Mouse (Mus musculus): Measurements from ENCODE around the gene Slco3a1.

Gene Slco3a1

GRCm38 (mm10) chr7:74528182-74528581, 26.4 kb downstream of the Slco3a1 start:
- no peak for DNase-seq (ENCODE audit: low spot score)

- DNase-seq (ENCODE audit: low spot score): no peak
Observed at GRCm38 (mm10) chr7:74527689-74528088, 26.9 kb downstream of the Slco3a1 start.

GRCm38 (mm10) chr7:74526030-74526429, 28.6 kb downstream of the Slco3a1 start:
- DNase-seq (ENCODE audit: low spot score): no peak

DNA sequence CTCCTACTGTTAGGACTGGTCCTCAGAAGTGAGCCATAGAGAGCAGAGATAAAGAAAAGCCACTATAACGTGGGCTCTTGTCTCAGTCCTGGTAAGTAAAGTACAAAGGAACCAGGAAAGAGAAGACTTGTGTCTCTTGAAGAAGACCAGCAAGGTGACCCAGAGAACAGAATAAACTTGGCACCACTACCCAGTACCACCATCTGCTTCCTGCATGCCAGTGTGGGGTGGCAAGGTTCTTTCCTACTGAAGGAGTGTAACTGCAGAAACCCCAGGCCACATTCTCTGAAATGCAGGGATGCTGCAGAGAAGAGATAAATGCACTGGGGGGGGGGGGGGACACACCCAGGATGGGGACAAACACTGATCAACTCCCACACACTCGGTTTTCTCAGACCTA, 29.0 kb downstream of the Slco3a1 start:
- DNase-seq (ENCODE audit: low spot score): no peak

DNA sequence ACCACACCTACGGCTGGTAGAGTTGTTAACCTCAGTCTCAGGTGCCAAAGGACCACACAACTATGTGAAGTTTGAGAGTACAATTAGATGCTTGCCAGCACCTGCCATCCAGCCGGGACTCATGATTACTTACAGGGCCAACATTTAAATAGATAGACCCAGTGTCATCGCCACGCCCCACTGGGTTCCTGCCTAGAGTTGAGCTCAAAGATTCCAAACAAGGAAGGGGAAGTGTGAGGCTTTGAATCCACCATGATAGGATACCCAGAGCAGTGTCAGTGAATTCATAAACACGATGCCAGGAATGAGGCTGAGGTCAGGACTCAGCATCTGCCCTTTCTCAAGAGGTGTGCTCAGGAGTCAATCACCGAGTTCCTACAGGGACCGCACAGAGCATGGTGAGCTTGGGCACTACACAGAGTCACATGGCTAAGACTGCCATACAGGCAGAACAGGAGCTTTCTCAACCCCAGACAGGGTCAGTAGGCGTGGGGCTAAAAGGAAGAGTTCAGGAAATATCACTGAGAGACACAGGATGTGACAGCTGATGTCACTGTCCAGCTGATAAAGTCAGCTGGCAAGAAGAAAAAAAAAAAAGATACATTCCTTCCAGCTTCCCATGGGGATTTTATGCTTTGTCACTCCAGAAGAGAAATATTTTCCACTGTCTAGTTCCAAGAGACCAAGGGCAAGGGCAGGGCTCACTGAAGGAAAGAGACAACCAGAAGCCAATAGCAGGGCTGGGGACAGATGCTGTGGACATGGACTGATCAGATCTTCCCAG, 30.2 kb downstream of the Slco3a1 start:
- no peak for DNase-seq (ENCODE audit: low spot score)

DNA sequence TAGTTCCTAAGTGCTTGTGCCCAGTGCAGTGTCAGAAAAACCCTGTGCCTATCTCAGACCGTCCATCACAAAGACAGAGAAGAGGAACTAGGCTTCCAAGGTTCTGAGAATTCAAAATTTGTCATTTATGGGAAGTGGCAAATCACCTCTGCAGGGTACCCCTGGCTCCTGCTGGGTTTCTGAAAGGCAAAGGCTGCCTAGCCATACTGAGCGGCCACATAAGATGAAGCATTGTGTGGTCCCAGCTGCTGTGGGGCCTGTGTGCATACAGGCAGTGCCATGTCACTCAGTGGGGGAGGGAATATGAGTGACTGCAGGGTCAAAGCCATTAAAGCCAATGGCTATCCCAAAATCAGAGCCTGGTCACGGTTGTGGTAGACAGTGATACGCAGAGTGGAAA, 31.5 kb downstream of the Slco3a1 start:
- DNase-seq (ENCODE audit: low spot score): no peak

DNA sequence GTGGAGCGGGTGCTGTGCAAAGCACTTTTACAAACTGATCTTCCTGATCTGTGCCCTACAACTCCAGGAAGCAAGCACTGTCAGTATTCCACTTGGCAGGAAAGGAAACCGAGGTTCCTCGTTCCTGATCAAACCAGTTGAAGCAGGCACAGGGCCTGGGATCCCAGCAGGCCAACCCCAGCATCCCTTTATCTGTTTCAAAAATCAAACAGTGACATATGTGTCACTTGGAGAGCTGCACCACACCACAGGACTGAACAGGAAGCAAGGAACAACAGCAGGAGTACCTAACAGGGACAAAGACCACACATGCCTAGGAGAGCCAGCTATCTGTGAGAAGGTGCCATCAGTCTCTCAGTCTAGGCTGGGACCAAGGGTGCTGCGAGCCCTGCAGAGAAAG, 32.3 kb downstream of the Slco3a1 start:
- DNase-seq (ENCODE audit: low spot score): no peak

- no peak for DNase-seq (ENCODE audit: low spot score)
Observed at GRCm38 (mm10) chr7:74519386-74519785, 35.2 kb downstream of the Slco3a1 start.

DNA sequence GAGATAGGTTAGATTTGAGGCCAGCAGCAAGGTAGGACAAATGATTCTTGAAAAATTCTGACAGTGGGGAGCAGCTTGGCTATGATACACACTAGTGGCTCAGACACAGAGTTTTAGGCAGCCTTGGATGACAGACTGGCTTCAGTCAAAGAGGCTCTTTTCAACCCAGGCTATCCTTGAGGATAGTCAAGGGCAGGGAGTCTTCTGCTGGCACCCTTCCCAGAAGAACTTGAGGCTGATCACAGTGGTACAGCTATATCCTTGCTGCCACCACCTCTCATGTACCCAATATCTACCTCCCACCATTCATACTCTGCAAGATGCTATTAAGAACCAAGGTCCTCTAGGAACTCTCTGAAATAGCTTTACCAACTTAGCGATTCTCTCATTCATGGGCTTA, 35.8 kb downstream of the Slco3a1 start:
- DNase-seq (ENCODE audit: low spot score): no peak

DNA sequence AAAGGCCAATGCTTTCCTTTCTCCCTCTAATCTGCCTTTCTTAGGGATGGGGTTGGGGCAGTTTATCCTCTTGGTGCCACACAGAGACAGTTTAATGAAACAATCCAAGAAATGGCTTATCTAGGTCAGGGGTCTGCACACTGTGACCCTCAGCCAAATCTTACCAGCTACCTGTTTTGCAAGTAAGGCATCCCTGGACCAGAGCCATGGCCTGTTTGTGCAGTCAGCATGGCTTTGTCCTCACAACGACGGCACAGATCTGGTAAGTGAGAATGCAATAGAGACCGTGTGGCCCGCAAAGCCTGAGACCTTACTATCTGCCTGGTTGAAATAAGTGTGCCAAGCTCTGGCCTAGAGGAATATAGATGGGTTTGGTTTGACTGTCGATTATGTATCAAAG, 36.3 kb downstream of the Slco3a1 start:
- DNase-seq (ENCODE audit: low spot score): no peak

DNA sequence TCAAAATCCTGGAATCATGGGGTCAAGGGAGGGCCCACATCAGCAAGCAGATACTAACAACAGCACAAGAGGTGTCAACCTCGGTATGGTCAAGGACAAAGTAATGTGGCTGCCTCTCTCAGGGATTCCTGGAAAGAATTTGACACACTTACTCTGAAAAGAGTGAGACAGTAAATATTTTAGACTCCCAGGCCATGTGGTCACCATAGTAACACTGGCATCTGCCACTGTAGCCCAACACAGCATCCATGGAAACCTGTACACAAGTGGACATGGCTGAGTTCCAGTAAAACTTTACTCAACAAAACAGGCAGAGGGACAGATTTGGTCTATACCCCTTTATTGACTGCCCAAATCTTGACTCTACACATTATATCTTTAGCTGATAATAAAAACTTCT, 43.9 kb downstream of the Slco3a1 start:
- DNase-seq (ENCODE audit: low spot score): no peak

- DNase-seq (ENCODE audit: low spot score): no peak
Observed at GRCm38 (mm10) chr7:74508205-74508604, 46.4 kb downstream of the Slco3a1 start.

DNA sequence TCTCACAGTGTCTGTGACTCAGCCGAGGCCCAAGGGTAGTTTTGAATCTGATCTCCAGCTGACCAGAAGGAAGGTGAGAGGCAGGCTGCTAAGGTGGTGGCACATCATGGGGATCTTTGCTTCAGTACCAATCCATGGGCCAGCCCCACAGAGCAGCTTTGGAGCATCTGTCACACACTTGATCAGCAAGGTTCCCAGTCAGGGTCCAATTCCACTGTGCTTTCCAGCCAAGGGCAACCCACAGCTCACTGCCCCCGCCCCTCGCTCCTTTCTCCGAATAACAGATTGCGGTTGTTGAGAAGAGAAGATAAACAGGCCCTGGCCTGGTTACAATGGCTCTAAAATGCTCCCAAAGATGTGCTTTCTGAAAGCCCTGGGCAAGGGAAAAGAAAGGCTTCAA, 47.7 kb downstream of the Slco3a1 start:
- DNase-seq (ENCODE audit: low spot score): no peak

DNA sequence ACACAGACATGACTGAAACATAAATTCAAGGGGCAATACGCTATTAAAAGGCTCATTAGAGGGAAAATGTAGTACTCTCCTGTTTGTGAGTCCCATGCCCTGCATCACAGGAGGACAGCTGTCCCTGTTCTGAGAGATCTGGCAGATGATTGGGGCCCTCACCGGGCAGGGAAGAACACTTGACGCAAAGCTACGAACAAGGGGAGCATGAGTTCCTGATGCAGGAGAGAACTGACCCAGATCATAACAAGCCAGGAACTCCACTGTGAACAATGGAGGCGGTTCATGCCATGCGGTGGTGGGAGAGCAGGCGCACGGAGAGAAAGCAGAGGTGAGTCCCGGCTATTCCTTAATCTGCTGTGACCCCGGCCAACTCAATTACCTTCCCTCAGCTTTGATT, 48.9 kb downstream of the Slco3a1 start:
- DNase-seq (ENCODE audit: low spot score): no peak

GRCm38 (mm10) chr7:74501187-74501586, 53.4 kb downstream of the Slco3a1 start:
- DNase-seq (ENCODE audit: low spot score): no peak

DNA sequence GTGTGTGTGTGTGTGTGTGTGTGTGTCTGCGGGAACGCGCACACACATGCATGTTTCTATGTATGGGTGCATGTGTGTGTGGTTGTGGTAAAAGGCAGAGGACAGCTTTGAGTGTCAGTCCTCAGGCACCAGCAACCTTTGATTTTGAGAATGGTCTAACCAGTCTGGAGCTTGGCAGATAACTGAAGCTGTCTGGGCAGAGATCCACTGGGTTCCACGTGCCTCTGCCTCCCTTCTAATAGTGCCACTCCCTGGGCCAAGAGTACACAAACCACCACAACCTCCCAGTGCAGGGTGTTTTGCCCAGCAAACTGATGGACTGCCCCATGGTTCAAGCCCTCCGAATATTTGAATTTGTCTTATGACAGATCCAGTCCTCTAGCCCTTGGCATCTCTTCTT, 55.1 kb downstream of the Slco3a1 start:
- DNase-seq (ENCODE audit: low spot score): no peak

DNA sequence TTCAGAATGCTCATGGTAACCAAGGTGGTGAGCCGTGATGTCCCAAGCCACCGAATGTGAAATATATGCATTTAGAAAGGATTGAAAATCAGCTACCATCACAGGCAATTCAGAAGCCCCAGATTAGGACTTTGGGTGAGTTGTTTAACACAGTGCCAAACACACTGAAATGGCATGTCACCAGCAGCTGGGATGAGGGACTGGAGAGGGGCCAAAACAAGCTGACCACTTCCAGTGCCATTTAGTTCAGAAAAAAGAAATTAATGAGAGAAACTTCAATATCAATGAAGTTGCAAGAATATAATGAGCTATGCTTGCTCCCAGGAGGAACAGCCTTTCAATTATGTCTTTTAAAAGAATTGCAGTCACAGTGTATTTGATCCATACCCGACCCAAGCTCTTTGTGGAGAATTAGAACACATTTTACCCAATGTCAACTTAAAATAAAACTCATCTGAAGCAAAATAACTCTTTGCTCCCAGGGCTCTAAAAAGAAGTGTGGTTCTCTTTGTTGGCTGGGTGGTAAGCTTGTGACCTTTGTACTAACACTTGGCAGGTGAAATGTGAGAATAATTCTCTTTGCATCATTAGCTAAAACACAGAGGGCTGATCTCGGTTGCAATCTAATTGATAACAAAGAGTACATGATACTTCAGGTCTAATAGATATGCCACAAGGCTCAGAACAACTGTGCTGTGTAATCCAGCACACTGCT, 56.2 kb downstream of the Slco3a1 start:
- no peak for DNase-seq (ENCODE audit: low spot score)

DNA sequence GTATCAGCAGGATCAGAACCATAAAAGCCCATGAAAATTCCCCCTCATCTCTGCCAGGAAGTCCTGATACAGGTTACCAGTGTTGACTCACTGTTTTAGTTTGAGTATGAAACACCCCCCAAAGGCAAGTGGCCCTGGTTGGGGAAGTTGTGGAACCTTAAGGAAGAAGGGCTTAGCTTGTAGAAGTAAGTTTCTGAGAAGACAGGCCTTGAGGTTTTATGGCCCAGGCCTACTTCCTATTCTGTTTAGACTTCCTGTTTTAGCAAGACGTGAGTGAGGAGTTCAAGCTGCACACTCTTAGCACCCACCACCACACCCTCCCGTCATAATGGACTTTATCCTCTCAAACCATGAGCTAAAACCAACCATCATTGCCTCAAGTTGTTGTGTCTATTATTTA, 57.4 kb downstream of the Slco3a1 start:
- DNase-seq (ENCODE audit: low spot score): no peak

DNA sequence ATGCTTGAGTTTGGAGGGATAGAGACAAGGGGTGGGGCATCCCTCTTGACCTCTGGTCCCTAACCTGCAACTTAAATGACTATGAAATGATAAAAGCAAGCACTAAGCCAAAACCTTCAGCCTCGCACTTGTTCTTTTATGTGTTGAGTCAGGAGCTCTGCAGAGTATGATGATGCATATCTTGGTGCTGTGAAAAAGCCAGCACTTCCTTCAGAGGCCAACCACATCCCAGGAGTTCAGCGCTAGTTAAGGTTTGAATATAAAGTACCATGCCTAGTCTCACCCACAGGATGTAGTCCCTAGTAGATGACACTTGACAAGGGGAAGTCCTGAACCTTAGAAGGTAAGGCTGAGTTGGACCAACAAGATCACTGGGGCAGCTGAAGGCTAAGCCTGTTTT, 59.1 kb downstream of the Slco3a1 start:
- no peak for DNase-seq (ENCODE audit: low spot score)

GRCm38 (mm10) chr7:74493775-74494174, 60.8 kb downstream of the Slco3a1 start:
- DNase-seq (ENCODE audit: low spot score): no peak

GRCm38 (mm10) chr7:74491683-74492355, 62.8 kb downstream of the Slco3a1 start:
- no peak for DNase-seq (ENCODE audit: low spot score)

- no peak for DNase-seq (ENCODE audit: low spot score)
Observed at GRCm38 (mm10) chr7:74488141-74488540, 66.4 kb downstream of the Slco3a1 start.

DNA sequence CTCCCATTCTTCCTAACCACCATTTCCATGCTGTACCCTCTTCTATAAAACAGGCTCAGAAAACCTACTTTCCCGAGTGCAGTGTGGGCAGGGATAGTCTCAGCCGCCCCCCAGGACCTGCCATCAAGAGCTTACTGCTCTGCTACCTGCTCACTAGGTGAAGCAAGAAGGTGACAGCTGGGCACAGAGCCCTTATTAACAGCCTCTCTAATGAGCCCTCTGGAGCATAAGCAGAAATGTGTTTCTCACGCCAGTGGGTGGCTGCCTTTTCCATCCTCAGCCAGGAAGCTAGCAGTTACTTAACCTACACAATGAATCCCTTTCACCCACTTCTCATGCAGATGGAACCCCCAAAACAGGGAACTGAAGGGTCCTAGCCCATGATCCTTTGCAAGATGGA, 66.9 kb downstream of the Slco3a1 start:
- no peak for DNase-seq (ENCODE audit: low spot score)
